Mouse (Mus musculus) neural tube, embryonic 12.5 days (tissue): ENCODE results near the gene Fbxo21. TPM values are rescaled to one million over a fixed set of nuclear protein-coding genes. Genes with fewer than 3 reads are reported as not detected.

ENCODE experiments used
- ATAC-seq: fragments of 200-750 bp; cut with Nextera tagmentation; 2 replicates; pipeline ENCODE4 v1.8.0; 2017; ENCODE audit warnings: low read depth, mild to moderate bottlenecking, moderate TSS enrichment, moderate library complexity; ENCODE audit not compliant: low FRiP score
- H3K27ac ChIP-seq: fragments of 300-500 bp; sonication (generic); 2 replicates; pipeline ENCODE4 v1.5.1; 2016
- H3K27me3 ChIP-seq: fragments of 300-500 bp; sonication (generic); replicated peaks from 2 replicates; pipeline ENCODE4 v1.6.1; 2016; ENCODE audit warnings: mild to moderate bottlenecking
- H3K36me3 ChIP-seq: fragments of 300-500 bp; sonication (generic); 2 replicates; pipeline ENCODE4 v1.6.1; 2016; ENCODE audit warnings: mild to moderate bottlenecking
- H3K4me1 ChIP-seq: fragments of 300-500 bp; sonication (generic); 2 replicates; pipeline ENCODE4 v1.6.1; 2016
- H3K4me2 ChIP-seq: fragments of 300-500 bp; sonication (generic); replicated peaks from 2 replicates; pipeline ENCODE4 v1.6.1; 2016; ENCODE audit warnings: mild to moderate bottlenecking
- H3K4me3 ChIP-seq: fragments of 300-500 bp; sonication (generic); 2 replicates; pipeline ENCODE4 v1.5.1; 2016
- H3K9ac ChIP-seq: fragments of 300-500 bp; sonication (generic); 2 replicates; pipeline ENCODE4 v1.6.1; 2016; ENCODE audit warnings: mild to moderate bottlenecking
- H3K9me3 ChIP-seq: fragments of 300-500 bp; sonication (generic); 2 replicates; pipeline ENCODE4 v1.6.1; 2016; ENCODE audit warnings: mild to moderate bottlenecking
- WGBS: fragments of 180-500 bp; shearing (Covaris S2); methylation state at CpG from one replicate; pipeline ENCODE4 v1.1.7; 2016; 5-methylcytosine and 5-hydroxymethylcytosine counted together
- polyA plus RNA-seq: library from polyadenylated mRNA; unstranded; fragments of >200 nt; fragmentation: Nextera tagmentation; extraction: Ambion mirVana; gene quantifications from 2 replicates; pipeline ENCODE4 v1.2.1, GENCODE M21; 2016

Gene Fbxo21
- polyA plus RNA-seq, 1 experiment from 2014 or later: 137 TPM

- H3K27ac ChIP-seq: no peak overlapping the region
- H3K9me3 ChIP-seq: no peaks in the 10 kb centered on the region
- peaks cover 67% of the 10 kb centered on the region for H3K27me3 ChIP-seq
- 1% methylated on average over 79 of the region's 79 CpGs for WGBS
- peaks cover 41% of the 10 kb centered on the region for H3K4me1 ChIP-seq
- H3K4me3 ChIP-seq: peak overlapping the region; percentile 61
- H3K4me2 ChIP-seq: peak overlapping the region; percentile 97
- 0 out of 2 replicates have a peak, but pooled peaks have one; percentile 10 for ATAC-seq
- no peaks in the 10 kb centered on the region for H3K36me3 ChIP-seq
- peak overlapping the region; percentile 48; the same call in 1 of the 2 replicates for H3K9ac ChIP-seq
Measured at GRCm38 (mm10) chr5:118028191-118029034, 51.9 kb downstream of the Fbxo21 start.

- peak overlapping the region; percentile 97 for H3K4me2 ChIP-seq
- H3K9me3 ChIP-seq: no peaks in the 10 kb centered on the region
- H3K27ac ChIP-seq: no peak overlapping the region
- 9% methylated on average over 12 of the region's 12 CpGs for WGBS
- H3K36me3 ChIP-seq: no peaks in the 10 kb centered on the region
- peak overlapping the region; percentile 61 for H3K4me3 ChIP-seq
- peaks cover 41% of the 10 kb centered on the region for H3K4me1 ChIP-seq
- ATAC-seq: peak; percentile 29; the same call in 1 of the 2 replicates
- peaks cover 67% of the 10 kb centered on the region for H3K27me3 ChIP-seq
- H3K9ac ChIP-seq: no peak overlapping the region
Measured at GRCm38 (mm10) chr5:118029035-118029408, 52.5 kb downstream of the Fbxo21 start.

DNA sequence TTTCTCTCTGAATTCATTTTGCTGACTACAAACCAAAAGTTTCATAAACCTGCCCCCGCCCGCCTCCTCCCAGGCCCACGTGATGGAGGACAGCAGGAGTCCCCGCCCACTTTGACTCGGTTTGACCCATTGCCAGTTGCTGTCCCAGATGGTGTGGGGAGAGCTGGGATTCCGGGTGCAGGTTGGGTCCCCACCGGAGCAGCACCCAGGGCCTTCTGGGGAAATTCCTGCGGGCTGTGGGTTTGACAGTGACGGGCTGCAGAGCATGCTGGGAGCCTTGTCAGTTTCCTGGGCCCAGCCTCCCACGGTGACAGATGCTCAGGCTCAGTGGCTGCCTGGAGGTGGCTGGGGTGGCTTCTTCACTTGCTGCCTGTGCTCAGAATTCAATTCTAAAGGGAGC, 52.9 kb downstream of the Fbxo21 start:
- Histone ChIP-seq H3K9me3 (no peaks in the 10 kb centered on the region), H3K4me2 (peak overlapping the region; percentile 97), H3K27ac (no peak overlapping the region), H3K27me3 (peaks cover 66% of the 10 kb centered on the region), H3K36me3 (no peaks in the 10 kb centered on the region), H3K4me1 (peaks cover 41% of the 10 kb centered on the region), H3K9ac (no peak overlapping the region), H3K4me3 (peak overlapping the region; percentile 22; the same call in 1 of the 2 replicates)
- no peak for ATAC-seq
- 3% methylated on average over 10 of the region's 10 CpGs for WGBS

DNA sequence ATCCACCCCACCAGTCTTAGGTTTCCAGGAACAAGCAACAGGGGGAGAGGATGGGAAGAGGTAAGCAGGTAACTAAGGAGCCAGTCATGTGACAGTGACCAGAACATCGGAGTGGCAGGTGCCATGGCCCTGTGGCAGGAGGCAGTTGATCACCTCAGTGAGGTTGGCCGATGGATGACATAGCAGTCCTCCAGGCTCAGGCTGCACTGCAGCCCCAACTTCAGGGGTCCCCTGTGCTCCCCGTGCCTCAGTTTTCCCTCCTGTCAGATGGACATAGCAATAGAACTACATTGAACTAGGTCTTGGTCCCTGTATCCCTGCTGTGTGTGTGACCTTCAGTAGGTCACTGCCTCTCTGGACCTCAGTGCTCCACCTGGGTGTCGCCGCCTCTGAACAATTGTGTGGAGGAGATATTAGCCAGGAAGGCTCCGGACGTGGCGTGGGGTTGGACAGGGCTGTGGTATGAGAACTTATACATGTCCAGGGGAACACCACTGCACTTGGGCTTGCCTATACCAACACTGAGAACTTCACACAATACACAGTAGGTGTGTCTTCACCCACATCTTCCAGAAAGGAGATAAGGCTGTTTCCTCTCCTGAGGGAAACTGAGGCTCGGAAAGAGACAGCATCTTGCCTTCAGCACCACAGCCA, 53.6 kb downstream of the Fbxo21 start:
- H3K4me2 ChIP-seq: no peak overlapping the region
- no peak for ATAC-seq
- H3K4me3 ChIP-seq: no peak overlapping the region
- H3K4me1 ChIP-seq: peaks cover 41% of the 10 kb centered on the region
- no peak overlapping the region for H3K27ac ChIP-seq
- H3K27me3 ChIP-seq: peaks cover 65% of the 10 kb centered on the region
- 91% methylated on average over 9 of the region's 9 CpGs for WGBS
- no peak overlapping the region for H3K9ac ChIP-seq
- H3K36me3 ChIP-seq: no peaks in the 10 kb centered on the region
- no peaks in the 10 kb centered on the region for H3K9me3 ChIP-seq

DNA sequence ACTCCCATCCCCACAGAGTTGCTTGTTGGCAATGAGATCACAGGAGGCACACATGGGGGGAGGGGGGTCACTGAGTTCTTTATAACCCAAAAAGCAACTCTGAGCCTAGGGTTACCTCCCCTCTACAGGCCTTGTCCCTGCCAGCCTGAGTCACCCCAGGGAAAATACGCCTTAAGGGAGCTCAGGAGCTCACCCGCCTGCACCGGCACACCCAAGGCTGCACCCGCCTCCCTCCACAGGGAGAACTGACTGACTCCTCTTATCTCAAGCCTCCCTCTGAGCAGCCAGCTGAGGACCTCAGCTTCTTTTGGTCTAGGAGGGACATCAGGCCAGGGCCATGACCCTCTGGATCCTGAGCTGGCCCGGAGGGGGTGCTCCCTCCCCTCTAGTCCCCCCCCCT, 54.5 kb downstream of the Fbxo21 start:
- H3K27me3 ChIP-seq: peaks cover 56% of the 10 kb centered on the region
- WGBS: 57% methylated on average over 5 of the region's 5 CpGs

DNA sequence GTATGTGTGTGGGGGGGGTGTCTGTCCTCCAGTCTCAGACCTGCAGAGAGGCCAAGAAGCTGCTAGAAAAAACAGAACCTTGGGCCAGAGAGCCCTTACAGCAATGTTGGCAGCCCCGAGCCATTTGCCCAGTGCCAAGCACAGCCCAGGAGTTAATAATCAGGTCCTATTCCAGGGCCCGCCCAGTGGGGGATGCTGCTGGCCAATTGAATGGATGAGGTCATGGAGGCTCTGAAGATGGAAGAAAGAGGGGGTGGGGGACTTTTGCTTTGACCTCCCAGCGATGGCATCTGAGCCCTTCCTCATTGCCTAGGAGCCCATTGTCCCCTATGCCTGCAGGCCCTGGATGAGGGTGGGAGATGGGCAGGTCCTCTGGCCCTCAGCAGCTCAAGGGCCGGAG, 55.0 kb downstream of the Fbxo21 start:
- Histone ChIP-seq H3K4me3 (no peak overlapping the region), H3K4me1 (peaks cover 32% of the 10 kb centered on the region), H3K27me3 (peaks cover 52% of the 10 kb centered on the region), H3K9ac (no peak overlapping the region), H3K9me3 (no peaks in the 10 kb centered on the region), H3K4me2 (no peak overlapping the region), H3K36me3 (no peaks in the 10 kb centered on the region), H3K27ac (no peak overlapping the region)
- ATAC-seq: no peak
- 43% methylated on average over 4 of the region's 4 CpGs for WGBS

More for the DNA sequence above, 54.5 kb downstream of the Fbxo21 start:
- Histone ChIP-seq H3K4me1 (peaks cover 37% of the 10 kb centered on the region), H3K9ac (no peak overlapping the region), H3K36me3 (no peaks in the 10 kb centered on the region), H3K27ac (no peak overlapping the region), H3K9me3 (no peaks in the 10 kb centered on the region), H3K4me3 (no peak overlapping the region), H3K4me2 (no peak overlapping the region)
- ATAC-seq: no peak

- Histone ChIP-seq H3K27me3 (peaks cover 36% of the 10 kb centered on the region), H3K9me3 (no peaks in the 10 kb centered on the region), H3K36me3 (no peaks in the 10 kb centered on the region), H3K4me2 (no peak overlapping the region), H3K4me1 (peaks cover 28% of the 10 kb centered on the region), H3K9ac (no peak overlapping the region), H3K4me3 (no peak overlapping the region), H3K27ac (no peak overlapping the region)
- WGBS: 72% methylated on average over 4 of the region's 4 CpGs
- no peak for ATAC-seq
Measured at GRCm38 (mm10) chr5:118033328-118033727, 56.8 kb downstream of the Fbxo21 start.

DNA sequence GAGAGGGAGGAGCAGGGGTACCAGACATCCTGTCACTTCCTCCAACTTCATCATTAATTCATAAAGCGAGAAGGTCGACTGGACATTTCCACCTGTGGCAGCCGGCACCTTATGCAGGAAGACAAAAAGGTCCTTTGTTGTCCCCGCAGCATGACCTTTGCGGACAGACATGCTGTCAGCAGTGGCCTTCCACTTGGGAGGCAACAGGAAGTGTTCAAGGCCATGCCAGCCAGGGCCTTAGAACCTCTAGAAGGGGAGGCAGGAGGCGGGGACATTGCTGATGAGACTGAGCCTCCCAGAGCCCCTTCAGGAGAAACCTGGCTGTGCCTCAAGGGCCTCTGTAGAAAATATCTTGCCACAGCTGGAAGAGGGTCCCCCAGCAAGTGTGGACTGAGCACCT, 57.2 kb downstream of the Fbxo21 start:
- no peak for ATAC-seq
- 80% methylated on average over 6 of the region's 6 CpGs for WGBS
- Histone ChIP-seq H3K36me3 (no peaks in the 10 kb centered on the region), H3K27me3 (peaks cover 32% of the 10 kb centered on the region), H3K9me3 (no peaks in the 10 kb centered on the region), H3K9ac (no peak overlapping the region), H3K27ac (no peak overlapping the region), H3K4me1 (peaks cover 25% of the 10 kb centered on the region), H3K4me3 (no peak overlapping the region), H3K4me2 (no peak overlapping the region)

DNA sequence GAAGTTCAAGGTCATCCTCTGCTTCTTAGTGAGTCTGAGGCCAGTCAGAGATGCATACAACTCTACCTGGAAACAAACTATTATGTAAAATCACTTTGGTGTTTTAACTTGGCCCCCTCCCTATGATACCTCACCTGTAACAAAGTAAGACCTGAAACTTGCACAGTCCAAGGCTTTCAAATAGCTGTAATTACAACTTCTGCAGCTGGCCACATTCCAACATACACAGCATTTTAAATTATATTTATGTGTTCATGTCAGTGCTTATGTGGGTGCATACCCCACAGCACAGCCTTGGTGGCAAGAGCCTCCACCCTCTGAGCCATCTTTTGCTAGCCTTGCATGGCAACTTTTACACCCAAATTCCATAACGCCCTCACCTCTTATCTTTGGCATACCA, 58.1 kb downstream of the Fbxo21 start:
- peaks cover 22% of the 10 kb centered on the region for H3K4me1 ChIP-seq
- peaks cover 23% of the 10 kb centered on the region for H3K27me3 ChIP-seq
- H3K36me3 ChIP-seq: no peaks in the 10 kb centered on the region
- no peak overlapping the region for H3K27ac ChIP-seq
- no peak overlapping the region for H3K9ac ChIP-seq
- H3K4me3 ChIP-seq: no peak overlapping the region
- no peak for ATAC-seq
- H3K4me2 ChIP-seq: no peak overlapping the region
- no peaks in the 10 kb centered on the region for H3K9me3 ChIP-seq
- WGBS: 95% methylated on average over 1 of the region's 1 CpGs

GRCm38 (mm10) chr5:118035786-118036185, 59.3 kb downstream of the Fbxo21 start:
- H3K27me3 ChIP-seq: peaks cover 12% of the 10 kb centered on the region
- 65% methylated on average over 3 of the region's 3 CpGs for WGBS
- ATAC-seq: no peak
- no peak overlapping the region for H3K4me3 ChIP-seq
- no peaks in the 10 kb centered on the region for H3K36me3 ChIP-seq
- H3K4me1 ChIP-seq: peaks cover 22% of the 10 kb centered on the region
- no peak overlapping the region for H3K27ac ChIP-seq
- H3K9me3 ChIP-seq: no peaks in the 10 kb centered on the region
- H3K4me2 ChIP-seq: no peak overlapping the region
- no peak overlapping the region for H3K9ac ChIP-seq

DNA sequence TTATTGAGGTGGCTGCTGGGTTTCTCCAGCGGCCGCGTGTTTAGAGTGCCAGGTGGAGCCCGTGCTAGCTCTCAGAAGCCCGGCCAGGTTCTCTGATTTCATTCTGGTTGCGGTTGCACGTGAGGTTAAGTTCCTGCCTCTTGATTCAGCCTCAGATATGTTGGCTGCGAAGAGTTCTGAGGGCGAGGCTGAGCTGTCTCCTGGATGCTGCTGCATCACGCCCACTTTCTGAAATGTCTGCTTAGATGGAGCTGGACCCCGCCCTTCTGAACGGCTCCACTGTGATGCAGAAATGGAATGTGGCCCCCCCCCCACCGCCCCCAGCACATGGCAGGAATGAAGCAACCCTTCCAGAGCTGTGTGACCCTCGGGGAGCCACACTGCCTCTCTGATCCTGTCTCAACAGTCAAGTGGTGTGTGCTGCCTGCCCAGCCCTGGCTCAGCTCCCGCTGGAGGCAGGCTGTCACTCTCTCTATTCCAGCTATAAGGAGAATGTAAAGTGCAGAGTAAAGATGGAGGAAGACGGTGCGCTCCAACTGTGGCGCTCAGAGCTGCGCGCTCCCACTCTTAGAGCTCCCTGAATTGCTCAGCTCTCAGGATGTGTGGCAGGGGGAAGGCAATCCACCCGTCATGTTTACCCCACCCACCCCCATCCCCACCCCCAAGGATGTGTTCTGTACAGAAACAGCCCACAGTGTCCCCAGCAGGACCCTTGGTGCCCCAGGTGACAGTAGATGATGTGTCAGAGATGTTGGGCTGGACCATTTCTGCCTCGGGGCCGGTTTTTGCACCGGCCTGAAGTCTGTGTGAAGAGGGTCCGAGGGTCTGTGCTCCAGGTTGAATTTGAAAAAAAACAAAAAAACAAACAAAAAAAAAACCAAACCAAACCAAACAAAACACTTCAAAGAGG, 60.6 kb downstream of the Fbxo21 start:
- H3K4me2 ChIP-seq: peak overlapping the region; percentile 44
- no peak overlapping the region for H3K9ac ChIP-seq
- no peaks in the 10 kb centered on the region for H3K36me3 ChIP-seq
- H3K4me1 ChIP-seq: peaks cover 22% of the 10 kb centered on the region
- no peak overlapping the region for H3K27ac ChIP-seq
- no peaks in the 10 kb centered on the region; the same call in 1 of the 2 replicates for H3K9me3 ChIP-seq
- 43% methylated on average over 25 of the region's 25 CpGs for WGBS
- 0 out of 2 replicates have a peak, but pooled peaks cover 3% of the 10 kb centered on the region for H3K27me3 ChIP-seq
- no peak overlapping the region for H3K4me3 ChIP-seq
- peak; percentile 46; the same call in 1 of the 2 replicates for ATAC-seq
